In genomic region chr10:81426897-81427296, GRCm38 (mm10) we compare ENCODE assay signal across 7 mouse cellular contexts. TPM values are rescaled to one million over a fixed set of nuclear protein-coding genes. Genes with fewer than 3 reads are reported as not detected.
DNase-seq lines count a peak whose midpoint lies in the region; ATAC-seq and TF ChIP-seq lines count a peak whose summit lies in the region.

No protein-coding gene starts in this region.

- H3K27ac ChIP-seq in forebrain, embryonic 15.5 days (replicated peaks), result peak overlapping the region; percentile 24; the same call in 1 of the 2 replicates
- no peak overlapping the region for H3K27ac ChIP-seq in hindbrain, embryonic 12.5 days
- peak overlapping the region; percentile 54 for H3K27ac ChIP-seq in small intestine, adult 2 months (ENCODE audit: insufficient read depth, low read depth, low read length)

- WGBS in forebrain, embryonic 15.5 days, result under 1% methylated on average over 38 of the region's 38 CpGs
- WGBS in hindbrain, embryonic 12.5 days, result under 1% methylated on average over 21 of the region's 38 CpGs
- 1% methylated on average over 38 of the region's 38 CpGs for WGBS in small intestine, adult 2 months

- H3K4me3 ChIP-seq in forebrain, embryonic 15.5 days, result peak overlapping the region; percentile 44
- peak overlapping the region; percentile 38 for H3K4me3 ChIP-seq in hindbrain, embryonic 12.5 days
- peak overlapping the region; percentile 74 for H3K4me3 ChIP-seq in small intestine, adult 2 months (ENCODE audit: low read depth, low read length)

- H3K4me2 ChIP-seq in forebrain, embryonic 15.5 days (replicated peaks), result peak overlapping the region; percentile 63
- peak overlapping the region; percentile 67 for H3K4me2 ChIP-seq in hindbrain, embryonic 12.5 days (replicated peaks)

- H3K9me3 ChIP-seq in forebrain, embryonic 15.5 days, result no peaks in the 10 kb centered on the region
- no peaks in the 10 kb centered on the region for H3K9me3 ChIP-seq in hindbrain, embryonic 12.5 days (replicated peaks)

- ATAC-seq in forebrain, embryonic 15.5 days (replicated peaks), result no peak
- ATAC-seq in hindbrain, embryonic 12.5 days (ENCODE audit: low FRiP score), result no peak

- TF ChIP-seq CTCF in small intestine, adult 2 months (IDR thresholded peaks at IDR 0.05; ENCODE audit: extremely low read depth, insufficient read length, insufficient replicate concordance, low read depth, low read length), result no peak

- no peaks in the 10 kb centered on the region for H3K36me3 ChIP-seq in forebrain, embryonic 15.5 days
- no peaks in the 10 kb centered on the region for H3K36me3 ChIP-seq in hindbrain, embryonic 12.5 days
- H3K36me3 ChIP-seq in small intestine, adult 2 months (ENCODE audit: control insufficient read depth, insufficient read depth, low read length), result no peaks in the 10 kb centered on the region

- 0 out of 2 replicates have a peak, but pooled peaks have one; percentile 32 for TF ChIP-seq POLR2A in small intestine, adult 2 months (IDR thresholded peaks at IDR 0.05; ENCODE audit: low read depth, low read length)

- peak; percentile 83 for DNase-seq in NIH3T3 (ENCODE audit: low read depth)
- peak; percentile 81 for DNase-seq in brain, adult 2 months (ENCODE audit: low read depth, low spot score)
- DNase-seq in layer of hippocampus, postnatal 25 days (ENCODE audit: extremely low spot score in 1 of 2, low spot score in 1 of 2), result peak; percentile 27 to 57
- peak; percentile 77 for DNase-seq in lung, postnatal 36 days

- H3K9ac ChIP-seq in forebrain, embryonic 15.5 days (replicated peaks), result peak overlapping the region; percentile 55
- H3K9ac ChIP-seq in hindbrain, embryonic 12.5 days, result peak overlapping the region; percentile 63

- H3K27me3 ChIP-seq in forebrain, embryonic 15.5 days, result peaks cover 7% of the 10 kb centered on the region; the same call in 1 of the 2 replicates
- peaks cover 74% of the 10 kb centered on the region for H3K27me3 ChIP-seq in hindbrain, embryonic 12.5 days
- H3K27me3 ChIP-seq in small intestine, adult 2 months (ENCODE audit: control insufficient read depth, insufficient read depth, low read length), result no peaks in the 10 kb centered on the region

- peaks cover 55% of the 10 kb centered on the region for H3K4me1 ChIP-seq in forebrain, embryonic 15.5 days
- H3K4me1 ChIP-seq in hindbrain, embryonic 12.5 days, result peaks cover 51% of the 10 kb centered on the region
- peaks cover 17% of the 10 kb centered on the region for H3K4me1 ChIP-seq in small intestine, adult 2 months (ENCODE audit: control insufficient read depth, insufficient read depth, insufficient read length, low read length)

RNA-seq across cellular contexts. Expression of gene Nfic, which starts 28.5 kb away (rescaled TPM):
- 24.2 and 29.4 TPM in 2 replicates for polyA plus RNA-seq in forebrain, embryonic 15.5 days (2015; fragmentation: Nextera tagmentation; extraction: Ambion mirVana)
- polyA plus RNA-seq in hindbrain, embryonic 12.5 days (2016; fragmentation: Nextera tagmentation; extraction: Ambion mirVana), result 30.9 and 31.5 TPM in 2 replicates
- total RNA-seq in layer of hippocampus, postnatal 25 days (2021), result 10 to 100 TPM; 59.5 to 66.8 TPM
- 15.5 and 19.4 TPM in 2 replicates for polyA plus RNA-seq in small intestine, adult 2 months (2012; rRNA removed)

RNA-seq across cellular contexts. Expression of gene Smim24, which starts 34.0 kb away (rescaled TPM):
- polyA plus RNA-seq in forebrain, embryonic 15.5 days (2015; fragmentation: Nextera tagmentation; extraction: Ambion mirVana), result 1.2 and 1.8 TPM in 2 replicates
- polyA plus RNA-seq in hindbrain, embryonic 12.5 days (2016; fragmentation: Nextera tagmentation; extraction: Ambion mirVana), result 1.9 and 2.7 TPM in 2 replicates
- 1 to 10 TPM; 1.4 to 3.1 TPM for total RNA-seq in layer of hippocampus, postnatal 25 days (2021)
- 2,702 and 6,898 TPM in 2 replicates for polyA plus RNA-seq in small intestine, adult 2 months (2012; rRNA removed)

RNA-seq across cellular contexts. Expression of gene Gm48552, which starts 38.1 kb away (rescaled TPM):
- polyA plus RNA-seq in forebrain, embryonic 15.5 days (2015; fragmentation: Nextera tagmentation; extraction: Ambion mirVana), result 2.9 and 3.1 TPM in 2 replicates
- 1.1 and 2.4 TPM in 2 replicates for polyA plus RNA-seq in hindbrain, embryonic 12.5 days (2016; fragmentation: Nextera tagmentation; extraction: Ambion mirVana)
- 1 to 10 TPM; 3.2 to 4.7 TPM for total RNA-seq in layer of hippocampus, postnatal 25 days (2021)
- polyA plus RNA-seq in small intestine, adult 2 months (2012; rRNA removed), result 2.9 and 5.0 TPM in 2 replicates

RNA-seq across cellular contexts. Expression of gene Gm48551, which starts 42.6 kb away (rescaled TPM):
- polyA plus RNA-seq in forebrain, embryonic 15.5 days (2015; fragmentation: Nextera tagmentation; extraction: Ambion mirVana), result 5.4 and 6.6 TPM in 2 replicates
- 5.7 and 5.9 TPM in 2 replicates for polyA plus RNA-seq in hindbrain, embryonic 12.5 days (2016; fragmentation: Nextera tagmentation; extraction: Ambion mirVana)
- 1 to 10 TPM; 2.6 to 3.7 TPM for total RNA-seq in layer of hippocampus, postnatal 25 days (2021)
- 1.8 and 4.8 TPM in 2 replicates for polyA plus RNA-seq in small intestine, adult 2 months (2012; rRNA removed)

RNA-seq across cellular contexts. Expression of gene Dohh, which starts 42.7 kb away (rescaled TPM):
- polyA plus RNA-seq in forebrain, embryonic 15.5 days (2015; fragmentation: Nextera tagmentation; extraction: Ambion mirVana), result 88.2 and 89.0 TPM in 2 replicates
- polyA plus RNA-seq in hindbrain, embryonic 12.5 days (2016; fragmentation: Nextera tagmentation; extraction: Ambion mirVana), result 62.7 and 67.5 TPM in 2 replicates
- 10 to 100 TPM; 79.1 to 87.1 TPM for total RNA-seq in layer of hippocampus, postnatal 25 days (2021)
- 86.8 and 113 TPM in 2 replicates for polyA plus RNA-seq in small intestine, adult 2 months (2012; rRNA removed)

Comparison
In these comparisons a context has a peak if more than half of its experiments do, and no peak if none do; other contexts are left out.
1. RNA of gene Smim24, which starts 34.0 kb away (polyA plus RNA-seq): 2,702 to 6,898 TPM in small intestine, adult 2 months; 1.9 to 2.7 TPM in hindbrain, embryonic 12.5 days and 1.2 to 1.8 TPM in forebrain, embryonic 15.5 days; every median in the first group is over 100 times any median in the second.
2. Peak in every context shown above with its lines, with median percentiles within 50 percentile points of each other: DNase-seq and H3K4me3 ChIP-seq.